Mouse (Mus musculus) bone marrow macrophage, adult 2 months (primary cell): Measurements from ENCODE around the gene Bahcc1. TPM values are rescaled to one million over a fixed set of nuclear protein-coding genes. Genes with fewer than 3 reads are reported as not detected.
A peak's percentile ranks its signal among the peaks of the same experiment; 100 is the strongest.

Experiments used
- H3K27ac ChIP-seq: 2 replicates; pipeline ENCODE4 v1.5.1; 2012; ENCODE audit warnings: low read depth, low read length; ENCODE audit not compliant: insufficient read depth
- H3K4me1 ChIP-seq: 2 replicates; pipeline ENCODE4 v1.6.1; 2012; ENCODE audit warnings: low read length; ENCODE audit not compliant: control insufficient read depth, insufficient read depth
- H3K4me3 ChIP-seq: 2 replicates; pipeline ENCODE4 v1.5.1; 2012; ENCODE audit warnings: mild to moderate bottlenecking, low read length, moderate library complexity; ENCODE audit not compliant: insufficient read depth
- CTCF ChIP-seq: IDR thresholded peaks from 2 replicates; pipeline ENCODE4 v1.5.1; 2012; ENCODE audit warnings: low read depth, mild to moderate bottlenecking, low read length, moderate library complexity
- POLR2A ChIP-seq: IDR thresholded peaks from 2 replicates; pipeline ENCODE4 v1.6.1; 2012; ENCODE audit warnings: mild to moderate bottlenecking, low read depth, low read length, borderline replicate concordance
- polyA plus RNA-seq: library from polyadenylated mRNA; stranded (reverse); fragments of >200 nt; gene quantifications from 2 replicates; pipeline ENCODE4 v1.2.4, GENCODE M21; 2012; ENCODE audit not compliant: missing spikeins, insufficient read depth, insufficient read length

The Bahcc1 gene
- polyA plus RNA-seq, 1 experiment, result 5.2 TPM

DNA sequence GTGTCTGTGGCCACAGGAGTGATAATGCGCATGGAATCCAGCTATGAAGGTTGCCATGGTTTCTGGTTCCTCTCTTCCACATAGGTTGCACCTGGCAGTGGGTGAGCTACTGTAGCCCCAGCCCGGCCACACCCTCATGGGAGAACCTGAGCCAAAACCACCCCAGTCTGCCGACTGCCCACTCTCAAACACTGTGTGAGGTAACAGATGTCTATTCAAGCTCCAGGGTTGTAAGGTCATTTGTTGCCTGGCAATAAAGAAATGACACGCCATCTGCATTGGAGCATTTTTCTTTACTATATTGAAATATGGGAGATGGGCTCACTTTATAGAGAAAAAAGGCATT, 82.6 kb downstream of the Bahcc1 start:
- peaks cover 16% of the 10 kb centered on the region for H3K4me1 ChIP-seq
- TF ChIP-seq POLR2A, result no peak
- TF ChIP-seq CTCF, result no peak
- H3K27ac ChIP-seq, result peak overlapping the region; percentile 78
- peak overlapping the region; percentile 56 for H3K4me3 ChIP-seq

DNA sequence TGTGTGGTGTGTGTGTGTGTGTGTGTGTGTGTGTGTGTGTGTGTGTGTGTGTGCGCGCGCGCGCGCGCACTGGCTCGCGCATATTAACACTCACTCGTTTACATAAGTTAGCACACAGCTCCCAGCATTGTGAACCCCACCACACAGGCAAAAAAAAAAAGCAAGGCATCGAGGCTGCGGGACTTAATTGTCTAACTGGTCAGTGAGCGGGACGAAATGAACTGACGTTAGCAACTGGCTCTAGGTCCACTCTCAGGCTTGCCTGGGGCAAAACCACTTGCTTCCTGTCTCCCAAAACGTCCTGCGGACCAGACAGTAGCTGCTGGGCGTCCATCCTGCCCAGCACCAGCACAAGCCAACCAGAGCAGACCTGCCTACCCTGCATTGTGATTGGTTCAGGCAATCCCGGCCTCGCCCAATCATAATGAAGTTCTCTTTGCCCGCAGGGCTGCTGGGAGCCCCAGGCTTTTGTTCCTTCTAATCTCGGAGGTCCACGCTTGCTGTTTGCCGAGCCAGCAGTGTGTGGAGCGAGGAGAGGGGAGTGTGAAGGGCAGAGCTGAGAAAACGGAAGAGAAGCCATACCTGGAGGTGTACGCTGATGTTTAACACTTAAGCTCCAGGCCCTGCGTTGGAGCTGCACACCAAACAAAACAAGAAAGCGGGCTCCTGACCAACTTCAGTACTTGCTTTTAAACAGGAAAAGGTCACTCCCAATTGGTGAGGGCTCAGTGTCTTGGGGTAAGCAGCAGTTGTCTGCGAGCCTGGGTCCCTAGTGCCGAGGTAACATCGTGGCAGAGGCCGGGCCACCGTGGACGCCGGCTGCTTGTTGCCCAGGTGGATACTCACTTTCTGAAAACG, 83.3 kb downstream of the Bahcc1 start:
- peak overlapping the region; percentile 75 for H3K4me3 ChIP-seq
- TF ChIP-seq CTCF (no peak), POLR2A (peak; percentile 81; the same call in 1 of the 2 replicates)
- H3K27ac ChIP-seq, result peak overlapping the region; percentile 91
- H3K4me1 ChIP-seq, result peaks cover 15% of the 10 kb centered on the region

DNA sequence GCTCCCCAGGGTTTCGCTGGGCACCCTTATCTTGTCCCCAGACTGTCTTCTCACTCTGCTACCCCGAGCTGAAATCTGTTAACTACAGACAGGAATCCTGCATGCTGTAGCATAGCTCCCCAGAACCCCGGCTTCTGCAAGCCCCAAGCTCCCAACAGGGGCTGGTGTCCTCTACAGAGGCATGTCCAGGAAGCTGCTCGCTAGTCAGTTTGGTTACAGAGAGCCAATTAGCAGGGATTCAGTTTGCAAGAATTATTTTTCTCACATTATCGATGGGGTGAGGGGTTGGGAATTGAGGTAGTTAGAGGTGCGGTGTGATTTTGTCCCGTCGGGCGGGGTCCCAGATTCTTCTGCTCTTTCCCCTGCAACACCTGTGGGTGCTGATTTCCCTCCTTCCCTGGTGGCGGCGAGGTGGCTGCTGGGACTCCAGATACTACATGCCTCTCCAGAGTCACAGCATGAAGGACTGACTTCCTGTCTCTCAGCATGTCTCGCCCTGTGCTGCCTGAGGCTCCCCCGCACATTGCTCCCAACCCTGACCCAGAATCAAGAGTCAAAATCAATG, 84.0 kb downstream of the Bahcc1 start:
- TF ChIP-seq CTCF (no peak), POLR2A (no peak)
- Histone ChIP-seq H3K27ac (peak overlapping the region; percentile 91), H3K4me1 (peaks cover 13% of the 10 kb centered on the region), H3K4me3 (peak overlapping the region; percentile 75)

DNA sequence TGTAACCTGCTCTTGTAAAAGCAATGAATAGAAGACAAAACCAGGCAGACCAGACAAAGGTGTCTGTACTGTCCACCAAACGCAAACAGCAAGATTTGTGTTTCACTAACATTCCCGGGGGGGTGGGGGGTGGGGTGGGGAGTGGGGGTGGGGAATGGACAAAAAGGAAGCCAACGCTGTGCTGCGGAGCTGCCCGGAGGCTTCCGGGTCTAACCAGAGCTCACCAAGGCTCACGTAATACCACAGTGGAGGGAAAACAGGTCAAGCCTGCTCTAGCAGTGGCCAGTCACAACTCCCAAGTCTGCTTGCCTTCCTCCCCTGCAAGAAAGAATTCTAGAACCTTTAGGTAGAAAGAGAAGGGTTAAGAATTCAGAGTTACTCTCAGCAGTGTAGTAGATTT, 84.7 kb downstream of the Bahcc1 start:
- Histone ChIP-seq H3K27ac (peak overlapping the region; percentile 91; the same call in 1 of the 2 replicates), H3K4me3 (no peak overlapping the region), H3K4me1 (peaks cover 13% of the 10 kb centered on the region)
- no peak for TF ChIP-seq CTCF
- no peak for TF ChIP-seq POLR2A

DNA sequence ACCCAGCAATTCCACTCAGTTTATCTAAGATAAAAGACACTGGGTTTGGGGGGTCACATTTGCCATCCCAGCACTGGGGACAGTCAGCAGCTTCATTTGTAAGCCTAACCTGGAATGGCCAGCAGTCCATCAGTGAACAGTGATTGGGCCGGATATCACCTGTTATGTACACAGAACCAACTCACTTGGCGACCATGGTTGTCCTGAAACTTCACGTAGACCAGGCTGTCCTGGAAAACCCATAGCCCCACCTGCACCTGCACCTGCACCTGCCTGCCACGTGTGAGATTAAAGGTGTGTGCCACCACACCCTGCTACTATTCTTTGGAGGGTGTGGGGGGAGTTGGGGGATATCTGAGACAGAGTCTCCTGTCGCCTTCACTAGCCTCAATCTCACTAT, 86.6 kb downstream of the Bahcc1 start:
- TF ChIP-seq POLR2A (no peak), CTCF (no peak)
- H3K4me1 ChIP-seq, result peaks cover 13% of the 10 kb centered on the region
- no peak overlapping the region for H3K4me3 ChIP-seq
- H3K27ac ChIP-seq, result no peak overlapping the region

- TF ChIP-seq POLR2A, result no peak
- TF ChIP-seq CTCF, result no peak
- Histone ChIP-seq H3K27ac (no peak overlapping the region), H3K4me1 (peaks cover 9% of the 10 kb centered on the region), H3K4me3 (no peak overlapping the region)
Measured at GRCm38 (mm10) chr11:120320156-120320555, 87.4 kb downstream of the Bahcc1 start.

GRCm38 (mm10) chr11:120335431-120336021, 102.8 kb downstream of the Bahcc1 start:
- Histone ChIP-seq H3K4me3 (no peak overlapping the region), H3K4me1 (no peaks in the 10 kb centered on the region), H3K27ac (no peak overlapping the region)
- TF ChIP-seq CTCF, result no peak

DNA sequence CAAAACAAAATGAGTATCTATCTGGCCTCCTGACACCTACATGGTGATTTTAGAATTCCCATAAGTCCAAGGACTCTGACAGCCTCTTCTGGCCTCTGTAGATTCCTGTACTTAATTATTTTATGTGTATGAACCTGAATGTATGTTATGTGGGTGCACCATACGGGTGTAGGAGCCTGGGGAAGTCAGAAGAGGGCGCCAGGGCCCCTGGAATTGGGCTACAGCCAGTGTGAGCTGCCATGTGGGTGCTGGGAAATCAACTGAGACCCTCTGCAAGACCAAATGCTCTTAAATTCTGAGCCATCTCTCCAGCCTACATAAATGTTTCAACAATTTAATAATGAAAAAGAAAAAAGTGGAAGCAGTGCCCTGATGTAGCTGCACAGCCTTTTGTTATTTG, 104.7 kb downstream of the Bahcc1 start:
- H3K4me3 ChIP-seq, result no peak overlapping the region
- no peaks in the 10 kb centered on the region for H3K4me1 ChIP-seq
- H3K27ac ChIP-seq, result no peak overlapping the region
- TF ChIP-seq CTCF, result no peak
- no peak for TF ChIP-seq POLR2A

DNA sequence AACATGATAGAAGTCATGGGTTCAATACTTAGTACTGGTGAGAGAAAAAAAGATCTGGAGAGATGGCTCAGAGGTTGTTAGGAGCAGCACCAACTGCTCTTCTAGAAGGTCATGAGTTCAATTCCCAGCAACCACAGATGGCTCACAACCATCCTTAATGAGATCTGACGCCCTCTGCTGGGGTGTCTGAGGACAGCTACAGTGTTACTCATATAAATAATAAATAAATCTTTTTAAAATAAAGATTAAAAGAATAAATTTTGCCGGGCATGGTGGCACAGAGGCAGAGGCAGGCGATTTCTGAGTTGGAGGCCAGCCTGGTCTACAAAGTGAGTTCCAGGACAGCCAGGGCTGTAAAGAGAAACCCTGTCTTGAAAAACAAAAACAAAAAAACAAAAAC, 106.0 kb downstream of the Bahcc1 start:
- TF ChIP-seq CTCF, result no peak
- TF ChIP-seq POLR2A, result no peak
- H3K27ac ChIP-seq, result no peak overlapping the region
- H3K4me1 ChIP-seq, result no peaks in the 10 kb centered on the region
- H3K4me3 ChIP-seq, result no peak overlapping the region

GRCm38 (mm10) chr11:120339978-120340513, 107.3 kb downstream of the Bahcc1 start:
- no peak for TF ChIP-seq POLR2A
- TF ChIP-seq CTCF, result no peak
- H3K4me1 ChIP-seq, result no peaks in the 10 kb centered on the region
- H3K27ac ChIP-seq, result no peak overlapping the region
- H3K4me3 ChIP-seq, result no peak overlapping the region
